Mouse (Mus musculus) MN1 (cell line): ENCODE measurements around the gene AC161166.1.
"Not testable (repeated sequence)": the region's sequence is repeated elsewhere in the genome, so short reads cannot be mapped to it uniquely, and the experiment has no call there.

Source experiments
- DNase-seq: peaks from one replicate; pipeline ENCODE4 v3.0.0-alpha.2; 2016; ENCODE audit warnings: low spot score

The AC161166.1 gene

GRCm38 (mm10) chr7:24485481-24485880, 26.8 kb downstream of the AC161166.1 start:
- DNase-seq = no peak

GRCm38 (mm10) chr7:24483291-24483690, 29.0 kb downstream of the AC161166.1 start:
- DNase-seq = not testable (repeated sequence)

GRCm38 (mm10) chr7:24482208-24483020, 29.8 kb downstream of the AC161166.1 start:
- no peak for DNase-seq

GRCm38 (mm10) chr7:24481474-24482207, 30.6 kb downstream of the AC161166.1 start, which contains the start of gene Cadm4:
Gene Cadm4 (plus strand): TSS chr7:24482023.
- peak; percentile 90 for DNase-seq

GRCm38 (mm10) chr7:24480986-24481473, 31.2 kb downstream of the AC161166.1 start:
- DNase-seq = no peak

- peak; percentile 40 for DNase-seq
Observed at GRCm38 (mm10) chr7:24480121-24480941, 31.9 kb downstream of the AC161166.1 start.

- DNase-seq = no peak
Observed at GRCm38 (mm10) chr7:24479685-24480084, 32.6 kb downstream of the AC161166.1 start.

- no peak for DNase-seq
Observed at GRCm38 (mm10) chr7:24478911-24479310, 33.3 kb downstream of the AC161166.1 start.

- DNase-seq = no peak
Observed at GRCm38 (mm10) chr7:24476856-24477255, 35.4 kb downstream of the AC161166.1 start.

GRCm38 (mm10) chr7:24476338-24476737, 35.9 kb downstream of the AC161166.1 start:
- no peak for DNase-seq

- no peak for DNase-seq
Observed at GRCm38 (mm10) chr7:24474811-24475506, 37.3 kb downstream of the AC161166.1 start.

GRCm38 (mm10) chr7:24473913-24474529, 38.2 kb downstream of the AC161166.1 start:
- peak; percentile 70 for DNase-seq

GRCm38 (mm10) chr7:24472937-24473336, 39.3 kb downstream of the AC161166.1 start:
- no peak for DNase-seq

GRCm38 (mm10) chr7:24472442-24472841, 39.8 kb downstream of the AC161166.1 start:
- DNase-seq = no peak

GRCm38 (mm10) chr7:24470356-24470755, 41.9 kb downstream of the AC161166.1 start:
- DNase-seq = peak; percentile 87

GRCm38 (mm10) chr7:24469126-24469525, 43.1 kb downstream of the AC161166.1 start:
- DNase-seq = no peak

GRCm38 (mm10) chr7:24467886-24468285, 44.4 kb downstream of the AC161166.1 start:
- DNase-seq = no peak

- no peak for DNase-seq
Observed at GRCm38 (mm10) chr7:24466835-24467234, 45.4 kb downstream of the AC161166.1 start.

GRCm38 (mm10) chr7:24462388-24463319, 49.6 kb downstream of the AC161166.1 start, which contains the start of gene Plaur:
Gene Plaur (plus strand): TSS chr7:24462484.
- peak; percentile 47 for DNase-seq
